Mouse (Mus musculus): Measurements from ENCODE around the gene Gm10273. TPM values are rescaled to one million over a fixed set of nuclear protein-coding genes. Genes with fewer than 3 reads are reported as not detected.

Gm10273 gene
- polyA plus RNA-seq, 1 experiment from 2014 or later, result 3.5 TPM

DNA sequence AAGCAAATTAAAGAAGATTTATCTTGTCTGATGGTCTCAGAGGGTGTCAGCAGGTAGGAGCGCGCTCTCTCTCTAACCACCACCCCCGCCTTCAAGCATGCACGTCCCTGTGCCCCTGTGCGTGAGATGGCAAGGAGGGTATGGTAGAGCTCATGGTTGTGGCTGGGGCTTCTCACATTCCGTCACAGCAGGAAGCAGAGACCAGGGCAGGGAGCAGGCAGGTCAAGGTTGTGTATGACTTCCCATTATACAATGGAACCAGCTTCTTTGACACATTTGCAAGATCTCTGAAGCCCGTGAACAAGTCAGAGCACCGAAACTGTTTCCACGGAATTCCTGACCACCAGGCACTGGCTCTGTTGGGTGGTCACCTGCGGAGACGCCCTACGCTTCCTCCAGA lies 14.8 kb downstream of the Gm10273 start:
- no peak overlapping the region for H3K4me3 ChIP-seq (ENCODE audit: low read depth, low read length)
- H3K36me3 ChIP-seq (ENCODE audit: control insufficient read depth, insufficient read depth, low read length), result no peaks in the 10 kb centered on the region
- H3K9ac ChIP-seq (replicated peaks; ENCODE audit: low read depth, low read length), result no peak overlapping the region
- no peaks in the 10 kb centered on the region for H3K27me3 ChIP-seq (ENCODE audit: control insufficient read depth, insufficient read depth, low read length)
- ATAC-seq (ENCODE audit: insufficient number of reproducible peaks, insufficient read depth, low FRiP score, low read depth), result no peak
- H3K4me2 ChIP-seq (replicated peaks; ENCODE audit: low read depth, low read length), result no peak overlapping the region
- 65% methylated on average over 12 of the region's 12 CpGs for WGBS
- H3K27ac ChIP-seq (ENCODE audit: low read length), result no peak overlapping the region
- H3K4me1 ChIP-seq (ENCODE audit: control insufficient read depth, insufficient read depth, low read length), result no peaks in the 10 kb centered on the region
- no peaks in the 10 kb centered on the region for H3K9me3 ChIP-seq (ENCODE audit: control insufficient read depth, low read depth, low read length)

GRCm38 (mm10) chr10:59413711-59414110 lies 18.3 kb downstream of the Gm10273 start:
- H3K4me3 ChIP-seq (ENCODE audit: low read depth, low read length), result no peak overlapping the region
- H3K9me3 ChIP-seq (ENCODE audit: control insufficient read depth, low read depth, low read length), result no peaks in the 10 kb centered on the region
- H3K27ac ChIP-seq (ENCODE audit: low read length), result no peak overlapping the region
- H3K4me2 ChIP-seq (replicated peaks; ENCODE audit: low read depth, low read length), result no peak overlapping the region
- H3K4me1 ChIP-seq (ENCODE audit: control insufficient read depth, insufficient read depth, low read length), result no peaks in the 10 kb centered on the region
- H3K27me3 ChIP-seq (ENCODE audit: control insufficient read depth, insufficient read depth, low read length), result no peaks in the 10 kb centered on the region
- H3K9ac ChIP-seq (replicated peaks; ENCODE audit: low read depth, low read length), result no peak overlapping the region
- H3K36me3 ChIP-seq (ENCODE audit: control insufficient read depth, insufficient read depth, low read length), result no peaks in the 10 kb centered on the region
- no peak for ATAC-seq (ENCODE audit: insufficient number of reproducible peaks, insufficient read depth, low FRiP score, low read depth)
- 91% methylated on average over 4 of the region's 4 CpGs for WGBS

DNA sequence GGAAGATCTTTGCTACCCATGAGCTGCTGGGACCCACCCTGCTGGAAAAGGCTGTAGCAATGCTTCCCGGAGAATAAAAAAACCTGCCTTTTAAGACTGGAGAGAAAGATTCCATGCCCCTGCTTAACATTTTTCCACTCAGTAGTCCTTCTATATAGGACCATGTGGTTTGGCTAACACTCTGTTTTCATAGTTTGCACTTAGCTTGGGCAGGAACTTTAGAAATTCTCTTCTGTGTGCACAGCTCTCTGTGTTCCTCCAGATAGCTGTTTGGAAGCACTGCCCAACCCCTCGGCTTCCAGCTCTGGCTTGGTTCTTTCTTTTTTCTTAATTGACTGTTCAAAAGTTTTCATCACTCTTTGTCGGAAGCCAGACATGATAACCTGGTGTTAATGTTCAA lies 21.2 kb downstream of the Gm10273 start:
- no peak for ATAC-seq (ENCODE audit: insufficient number of reproducible peaks, insufficient read depth, low FRiP score, low read depth)
- no peaks in the 10 kb centered on the region for H3K27me3 ChIP-seq (ENCODE audit: control insufficient read depth, insufficient read depth, low read length)
- no peaks in the 10 kb centered on the region for H3K36me3 ChIP-seq (ENCODE audit: control insufficient read depth, insufficient read depth, low read length)
- 79% methylated on average over 3 of the region's 3 CpGs for WGBS
- H3K4me3 ChIP-seq (ENCODE audit: low read depth, low read length), result no peak overlapping the region
- no peak overlapping the region for H3K4me2 ChIP-seq (replicated peaks; ENCODE audit: low read depth, low read length)
- no peaks in the 10 kb centered on the region for H3K4me1 ChIP-seq (ENCODE audit: control insufficient read depth, insufficient read depth, low read length)
- no peak overlapping the region for H3K9ac ChIP-seq (replicated peaks; ENCODE audit: low read depth, low read length)
- no peak overlapping the region for H3K27ac ChIP-seq (ENCODE audit: low read length)
- H3K9me3 ChIP-seq (ENCODE audit: control insufficient read depth, low read depth, low read length), result no peaks in the 10 kb centered on the region

- ATAC-seq (ENCODE audit: insufficient number of reproducible peaks, insufficient read depth, low FRiP score, low read depth), result no peak
- Histone ChIP-seq H3K9me3 (ENCODE audit: control insufficient read depth, low read depth, low read length) (no peaks in the 10 kb centered on the region), H3K4me3 (ENCODE audit: low read depth, low read length) (no peak overlapping the region), H3K27ac (ENCODE audit: low read length) (no peak overlapping the region), H3K4me2 (replicated peaks; ENCODE audit: low read depth, low read length) (no peak overlapping the region), H3K9ac (replicated peaks; ENCODE audit: low read depth, low read length) (no peak overlapping the region), H3K36me3 (ENCODE audit: control insufficient read depth, insufficient read depth, low read length) (no peaks in the 10 kb centered on the region), H3K4me1 (ENCODE audit: control insufficient read depth, insufficient read depth, low read length) (no peaks in the 10 kb centered on the region), H3K27me3 (ENCODE audit: control insufficient read depth, insufficient read depth, low read length) (no peaks in the 10 kb centered on the region)
- 78% methylated on average over 4 of the region's 4 CpGs for WGBS
Observed at GRCm38 (mm10) chr10:59419516-59419915, 24.1 kb downstream of the Gm10273 start.

DNA sequence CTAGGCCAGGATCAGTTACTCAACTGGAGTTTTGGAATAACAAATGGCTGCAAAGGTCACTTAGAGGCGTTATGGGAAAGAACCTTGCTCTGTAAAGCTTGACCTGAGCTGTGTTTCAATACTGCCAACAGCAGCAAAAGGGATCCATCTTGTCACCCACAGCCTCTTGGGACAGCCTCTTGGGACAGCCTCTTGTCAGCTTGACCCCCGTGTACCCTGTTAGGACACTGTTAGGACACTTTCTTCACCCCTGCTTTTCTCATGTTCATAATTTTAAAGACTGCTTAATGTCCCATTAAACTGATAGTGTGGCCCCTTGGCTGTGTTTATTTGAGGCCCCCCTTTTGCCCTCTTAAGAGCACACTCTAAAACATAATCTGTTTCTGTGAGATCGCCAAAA lies 29.0 kb downstream of the Gm10273 start:
- no peak overlapping the region for H3K27ac ChIP-seq (ENCODE audit: low read length)
- H3K9ac ChIP-seq (replicated peaks; ENCODE audit: low read depth, low read length), result no peak overlapping the region
- no peaks in the 10 kb centered on the region for H3K36me3 ChIP-seq (ENCODE audit: control insufficient read depth, insufficient read depth, low read length)
- H3K9me3 ChIP-seq (ENCODE audit: control insufficient read depth, low read depth, low read length), result no peaks in the 10 kb centered on the region
- no peaks in the 10 kb centered on the region for H3K4me1 ChIP-seq (ENCODE audit: control insufficient read depth, insufficient read depth, low read length)
- H3K4me3 ChIP-seq (ENCODE audit: low read depth, low read length), result no peak overlapping the region
- no peaks in the 10 kb centered on the region for H3K27me3 ChIP-seq (ENCODE audit: control insufficient read depth, insufficient read depth, low read length)
- H3K4me2 ChIP-seq (replicated peaks; ENCODE audit: low read depth, low read length), result no peak overlapping the region
- 43% methylated on average over 3 of the region's 3 CpGs for whole genome bisulfite sequencing
- no peak for ATAC-seq (ENCODE audit: insufficient number of reproducible peaks, insufficient read depth, low FRiP score, low read depth)

- WGBS, result 82% methylated on average over 7 of the region's 7 CpGs
- no peak for ATAC-seq (ENCODE audit: insufficient number of reproducible peaks, insufficient read depth, low FRiP score, low read depth)
- H3K4me3 ChIP-seq (ENCODE audit: low read depth, low read length), result no peak overlapping the region
- no peak overlapping the region for H3K9ac ChIP-seq (replicated peaks; ENCODE audit: low read depth, low read length)
- no peaks in the 10 kb centered on the region for H3K9me3 ChIP-seq (ENCODE audit: control insufficient read depth, low read depth, low read length)
- H3K4me2 ChIP-seq (replicated peaks; ENCODE audit: low read depth, low read length), result no peak overlapping the region
- H3K27ac ChIP-seq (ENCODE audit: low read length), result no peak overlapping the region
- no peaks in the 10 kb centered on the region for H3K4me1 ChIP-seq (ENCODE audit: control insufficient read depth, insufficient read depth, low read length)
- H3K36me3 ChIP-seq (ENCODE audit: control insufficient read depth, insufficient read depth, low read length), result no peaks in the 10 kb centered on the region
- H3K27me3 ChIP-seq (ENCODE audit: control insufficient read depth, insufficient read depth, low read length), result no peaks in the 10 kb centered on the region
Observed at GRCm38 (mm10) chr10:59425369-59425768, 29.9 kb downstream of the Gm10273 start.

GRCm38 (mm10) chr10:59426371-59426770 lies 30.9 kb downstream of the Gm10273 start:
- Histone ChIP-seq H3K27ac (ENCODE audit: low read length) (no peak overlapping the region), H3K4me2 (replicated peaks; ENCODE audit: low read depth, low read length) (no peak overlapping the region), H3K27me3 (ENCODE audit: control insufficient read depth, insufficient read depth, low read length) (no peaks in the 10 kb centered on the region), H3K9me3 (ENCODE audit: control insufficient read depth, low read depth, low read length) (no peaks in the 10 kb centered on the region), H3K4me3 (ENCODE audit: low read depth, low read length) (no peak overlapping the region), H3K9ac (replicated peaks; ENCODE audit: low read depth, low read length) (no peak overlapping the region), H3K4me1 (ENCODE audit: control insufficient read depth, insufficient read depth, low read length) (no peaks in the 10 kb centered on the region), H3K36me3 (ENCODE audit: control insufficient read depth, insufficient read depth, low read length) (no peaks in the 10 kb centered on the region)
- no peak for ATAC-seq (ENCODE audit: insufficient number of reproducible peaks, insufficient read depth, low FRiP score, low read depth)
- 55% methylated on average over 4 of the region's 4 CpGs for WGBS

DNA sequence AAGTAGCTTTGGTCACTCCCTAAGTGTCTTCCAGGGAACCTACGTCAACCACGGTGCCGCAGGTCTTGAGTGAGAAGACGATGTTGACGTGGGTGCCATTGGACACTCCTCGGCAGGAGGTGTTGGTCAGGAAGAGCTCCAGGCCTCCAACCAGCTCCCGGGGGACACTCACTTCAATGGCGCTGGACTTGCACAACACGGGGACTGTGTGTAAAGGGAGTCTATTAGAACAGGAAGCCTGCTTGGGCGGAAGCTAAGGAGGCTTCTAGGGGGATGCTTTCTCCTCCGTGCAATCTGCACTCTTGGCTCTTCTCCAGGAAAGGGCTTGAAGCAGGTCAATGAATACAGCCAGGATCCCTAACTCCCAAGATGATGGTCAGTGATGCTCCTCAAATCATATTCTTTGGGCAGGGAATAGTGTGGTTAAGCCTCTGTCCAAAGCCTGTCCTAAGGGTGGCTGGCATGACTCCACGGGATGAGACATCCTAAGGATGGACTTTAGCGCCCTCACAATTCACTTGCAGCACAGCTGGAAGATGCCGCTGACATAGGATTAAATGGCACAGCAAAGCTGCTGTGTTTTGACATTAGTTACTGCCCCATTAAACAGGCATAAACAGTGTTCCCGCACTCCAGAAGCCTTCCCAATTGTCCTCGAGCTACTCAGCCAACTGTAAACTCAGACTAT lies 34.2 kb downstream of the Gm10273 start:
- no peaks in the 10 kb centered on the region for H3K36me3 ChIP-seq (ENCODE audit: control insufficient read depth, insufficient read depth, low read length)
- H3K27me3 ChIP-seq (ENCODE audit: control insufficient read depth, insufficient read depth, low read length), result no peaks in the 10 kb centered on the region
- no peak overlapping the region for H3K4me2 ChIP-seq (replicated peaks; ENCODE audit: low read depth, low read length)
- H3K9ac ChIP-seq (replicated peaks; ENCODE audit: low read depth, low read length), result no peak overlapping the region
- 77% methylated on average over 16 of the region's 16 CpGs for WGBS
- H3K9me3 ChIP-seq (ENCODE audit: control insufficient read depth, low read depth, low read length), result no peaks in the 10 kb centered on the region
- ATAC-seq (ENCODE audit: insufficient number of reproducible peaks, insufficient read depth, low FRiP score, low read depth), result no peak
- no peak overlapping the region for H3K27ac ChIP-seq (ENCODE audit: low read length)
- H3K4me1 ChIP-seq (ENCODE audit: control insufficient read depth, insufficient read depth, low read length), result no peaks in the 10 kb centered on the region
- H3K4me3 ChIP-seq (ENCODE audit: low read depth, low read length), result no peak overlapping the region

- 48% methylated on average over 6 of the region's 6 CpGs for WGBS
- H3K9ac ChIP-seq (replicated peaks; ENCODE audit: low read depth, low read length), result no peak overlapping the region
- 0 out of 2 replicates have a peak, but pooled peaks have one; percentile 23 for ATAC-seq (ENCODE audit: insufficient number of reproducible peaks, insufficient read depth, low FRiP score, low read depth)
- H3K9me3 ChIP-seq (ENCODE audit: control insufficient read depth, low read depth, low read length), result no peaks in the 10 kb centered on the region
- H3K27ac ChIP-seq (ENCODE audit: low read length), result no peak overlapping the region
- no peaks in the 10 kb centered on the region for H3K36me3 ChIP-seq (ENCODE audit: control insufficient read depth, insufficient read depth, low read length)
- H3K4me2 ChIP-seq (replicated peaks; ENCODE audit: low read depth, low read length), result no peak overlapping the region
- H3K4me1 ChIP-seq (ENCODE audit: control insufficient read depth, insufficient read depth, low read length), result no peaks in the 10 kb centered on the region
- H3K27me3 ChIP-seq (ENCODE audit: control insufficient read depth, insufficient read depth, low read length), result no peaks in the 10 kb centered on the region
- no peak overlapping the region for H3K4me3 ChIP-seq (ENCODE audit: low read depth, low read length)
Observed at GRCm38 (mm10) chr10:59430701-59431218, 35.3 kb downstream of the Gm10273 start.

Measured in stomach, embryonic 14.5 days (tissue).